Mouse (Mus musculus) cerebellum, adult 2 months (tissue): ENCODE measurements at regions not wholly inside any gene's neighbourhood (a gene's known extent, or its start where the extent isn't known, plus 50 kb on each side); places are given as distances from the start of the nearest gene placed in this dataset.

Source experiments
- DNase-seq, 2 experiments: peaks; one replicate each; pipeline ENCODE4 v3.0.0; 2021
- H3K27ac ChIP-seq: fragments of 200-500 bp; 2 replicates; pipeline ENCODE4 v1.5.1; 2012; ENCODE audit warnings: low read length, control low read depth, inconsistent platforms; ENCODE audit not compliant: insufficient read depth
- H3K27me3 ChIP-seq: fragments of 200-500 bp; 2 replicates; pipeline ENCODE4 v1.6.1; 2012; ENCODE audit warnings: inconsistent platforms, mild to moderate bottlenecking, low read length, moderate library complexity; ENCODE audit not compliant: control insufficient read depth, insufficient read depth
- H3K4me1 ChIP-seq: fragments of 200-500 bp; 2 replicates; pipeline ENCODE4 v1.6.1; 2011; ENCODE audit warnings: low read length; ENCODE audit not compliant: control insufficient read depth, insufficient read depth
- H3K4me3 ChIP-seq: fragments of 200-500 bp; replicated peaks from 2 replicates; pipeline ENCODE3; 2011; ENCODE audit warnings: mild to moderate bottlenecking, low read depth, low read length, control low read depth; ENCODE audit not compliant: insufficient read depth
- CTCF ChIP-seq: fragments of 200-500 bp; IDR thresholded peaks from 2 replicates; pipeline ENCODE4 v1.5.1; 2011; ENCODE audit warnings: low read depth, mild to moderate bottlenecking, control low read depth, low read length, moderate library complexity, borderline replicate concordance; ENCODE audit not compliant: insufficient read depth
- POLR2A ChIP-seq: fragments of 200-500 bp; IDR thresholded peaks from 2 replicates; pipeline ENCODE4 v1.6.1; 2011; ENCODE audit warnings: low read length, control low read depth, borderline replicate concordance; ENCODE audit not compliant: insufficient read depth
- WGBS: fragments of 180-500 bp; shearing (Covaris S2); methylation state at CpG from one replicate; pipeline ENCODE4 v1.1.7; 2018; 5-methylcytosine and 5-hydroxymethylcytosine counted together

DNA sequence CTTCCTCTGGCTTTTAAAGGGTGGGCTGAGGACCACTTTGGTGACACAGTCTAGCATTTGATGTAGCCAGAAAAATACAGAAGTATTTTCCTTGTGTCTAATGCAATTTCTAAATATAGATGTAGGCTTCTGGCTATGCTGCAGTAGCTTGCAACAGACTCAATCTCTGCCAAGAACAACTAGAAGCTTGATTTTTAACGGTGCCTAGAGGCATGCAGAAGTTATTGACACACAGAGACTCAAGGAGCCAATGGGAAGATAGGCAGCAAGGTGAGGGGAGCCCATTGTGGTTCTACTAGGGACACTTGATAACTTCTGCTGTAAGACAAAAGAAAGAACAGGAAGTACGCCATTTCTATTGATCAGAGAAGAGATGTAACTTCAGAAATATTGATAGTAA, 94.1 kb upstream of the Osr1 start:
- Histone ChIP-seq H3K27me3 (no peaks in the 10 kb centered on the region), H3K27ac (no peak overlapping the region), H3K4me1 (no peaks in the 10 kb centered on the region), H3K4me3 (no peak overlapping the region)
- no peak for TF ChIP-seq CTCF
- TF ChIP-seq POLR2A: no peak
- DNase-seq: no peak
- 54% methylated on average over 2 of the region's 2 CpGs for WGBS

DNA sequence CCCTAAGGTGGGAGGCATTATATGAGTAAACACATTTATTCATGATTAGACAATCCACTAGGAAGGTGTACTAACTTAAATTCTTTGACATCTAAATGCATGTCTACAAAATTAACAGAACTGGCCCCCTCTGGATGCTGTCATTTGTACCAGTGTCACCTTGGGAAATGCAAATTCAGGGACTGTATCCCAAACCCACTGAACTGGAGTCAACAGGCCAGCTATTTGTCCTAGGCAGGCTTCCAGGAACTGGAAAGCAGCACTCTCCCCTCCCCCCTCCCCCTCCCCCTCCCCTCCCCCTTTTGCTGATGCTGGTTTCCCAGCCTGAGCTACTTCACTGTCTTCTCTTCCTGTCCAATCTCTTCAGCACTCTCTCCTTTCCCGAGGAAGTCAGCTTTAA, 91.7 kb upstream of the Osr1 start:
- Histone ChIP-seq H3K4me3 (no peak overlapping the region), H3K4me1 (no peaks in the 10 kb centered on the region), H3K27ac (no peak overlapping the region), H3K27me3 (no peaks in the 10 kb centered on the region)
- no peak for TF ChIP-seq CTCF
- no peak for DNase-seq
- 62% methylated on average over 1 of the region's 1 CpGs for WGBS

GRCm38 (mm10) chr12:9487674-9488413, 82.1 kb upstream of the Osr1 start:
- no peak for DNase-seq
- Histone ChIP-seq H3K4me1 (no peaks in the 10 kb centered on the region), H3K4me3 (no peak overlapping the region), H3K27me3 (no peaks in the 10 kb centered on the region), H3K27ac (no peak overlapping the region)
- WGBS: 69% methylated on average over 8 of the region's 8 CpGs
- TF ChIP-seq POLR2A (no peak), CTCF (no peak)

- no peak for DNase-seq
- TF ChIP-seq POLR2A (no peak), CTCF (no peak)
- 54% methylated on average over 5 of the region's 5 CpGs for WGBS
- no peak overlapping the region for H3K4me3 ChIP-seq
- no peak overlapping the region for H3K27ac ChIP-seq
- no peaks in the 10 kb centered on the region for H3K4me1 ChIP-seq
- no peaks in the 10 kb centered on the region for H3K27me3 ChIP-seq
Observed at GRCm38 (mm10) chr12:9513926-9514325, 56.0 kb upstream of the Osr1 start.

DNA sequence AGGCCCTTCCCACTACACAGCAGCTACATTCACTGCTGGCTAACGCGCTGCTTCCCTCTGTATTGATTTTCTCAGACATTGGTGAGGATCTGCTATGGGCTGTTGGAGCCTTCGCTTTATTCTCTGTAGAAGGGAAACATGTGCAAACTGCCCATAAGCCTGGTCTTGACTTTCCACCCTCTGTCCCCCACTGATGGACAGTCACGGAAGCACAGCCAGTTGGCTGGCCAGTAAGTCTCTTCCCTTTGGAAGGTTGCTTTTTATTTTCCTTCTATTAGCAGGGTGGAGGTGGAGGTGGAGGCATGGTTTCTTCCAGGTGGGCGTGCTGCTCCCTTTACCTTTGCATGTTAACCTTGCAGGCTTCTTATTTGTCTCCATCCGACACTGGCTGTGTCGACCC, 51.1 kb upstream of the Osr1 start:
- WGBS: 56% methylated on average over 7 of the region's 7 CpGs
- Histone ChIP-seq H3K27ac (no peak overlapping the region), H3K4me1 (no peaks in the 10 kb centered on the region), H3K4me3 (no peak overlapping the region), H3K27me3 (no peaks in the 10 kb centered on the region)
- no peak for TF ChIP-seq CTCF
- no peak for TF ChIP-seq POLR2A
- DNase-seq: no peak

DNA sequence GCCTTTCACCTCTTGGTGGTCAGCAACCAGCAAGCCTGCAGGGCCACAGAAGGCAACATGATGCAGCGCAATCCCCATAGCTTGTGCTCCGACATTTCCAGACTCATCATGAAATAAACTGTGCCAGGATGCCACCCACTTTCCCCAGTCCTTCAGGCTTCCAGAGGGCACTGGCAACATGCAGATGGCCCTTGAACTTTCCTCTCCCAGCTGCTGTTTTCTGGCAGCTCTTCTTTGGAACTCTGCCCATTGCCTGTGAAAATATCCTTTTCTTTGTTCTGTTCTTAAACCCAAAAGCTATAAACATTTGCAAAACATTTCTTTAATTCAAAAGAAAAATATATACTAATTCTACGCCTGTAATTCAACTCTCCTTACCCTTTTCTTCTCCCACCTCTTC, 50.6 kb upstream of the Osr1 start:
- Histone ChIP-seq H3K27ac (no peak overlapping the region), H3K4me1 (no peaks in the 10 kb centered on the region), H3K4me3 (no peak overlapping the region), H3K27me3 (no peaks in the 10 kb centered on the region)
- no peak for DNase-seq
- 24% methylated on average over 3 of the region's 3 CpGs for WGBS
- TF ChIP-seq POLR2A (no peak), CTCF (no peak)
